Mouse (Mus musculus) myocyte (in vitro differentiated cells): ENCODE results near the gene Os9.

ENCODE experiments used
- MYOG ChIP-seq, 3 experiments: IDR thresholded peaks; one replicate each; pipeline ENCODE4 v1.6.1; 2011; ENCODE audit warnings: control low read depth in 2 of 3, low read depth in 2 of 3, mild to moderate bottlenecking in 2 of 3; ENCODE audit not compliant: insufficient read length in 2 of 3, control insufficient read depth in 1 of 3, insufficient read depth in 1 of 3
- POLR2A ChIP-seq: IDR thresholded peaks from one replicate; pipeline ENCODE4 v1.6.1; 2011; ENCODE audit warnings: low read depth, mild to moderate bottlenecking, control low read depth, moderate library complexity; ENCODE audit not compliant: insufficient read length

GRCm38 (mm10) chr10:127119229-127119628 lies 1.7 kb downstream of the Os9 start:
- TF ChIP-seq POLR2A (no peak), MYOG (IDR thresholded peaks at IDR 0.05; ENCODE audit: control insufficient read depth in 1 of 3, insufficient read depth in 1 of 3, insufficient read length in 2 of 3, low read depth in 2 of 3) (no peak)
